Mouse (Mus musculus): ENCODE results near the gene Slc39a13. TPM values are rescaled to one million over a fixed set of nuclear protein-coding genes. Genes with fewer than 3 reads are reported as not detected.
A peak's percentile ranks its signal among the peaks of the same experiment; 100 is the strongest.

Gene Slc39a13
- total and polyA plus RNA-seq, 2 experiments from 2014 or later = 22.7 to 40.3 TPM

DNA sequence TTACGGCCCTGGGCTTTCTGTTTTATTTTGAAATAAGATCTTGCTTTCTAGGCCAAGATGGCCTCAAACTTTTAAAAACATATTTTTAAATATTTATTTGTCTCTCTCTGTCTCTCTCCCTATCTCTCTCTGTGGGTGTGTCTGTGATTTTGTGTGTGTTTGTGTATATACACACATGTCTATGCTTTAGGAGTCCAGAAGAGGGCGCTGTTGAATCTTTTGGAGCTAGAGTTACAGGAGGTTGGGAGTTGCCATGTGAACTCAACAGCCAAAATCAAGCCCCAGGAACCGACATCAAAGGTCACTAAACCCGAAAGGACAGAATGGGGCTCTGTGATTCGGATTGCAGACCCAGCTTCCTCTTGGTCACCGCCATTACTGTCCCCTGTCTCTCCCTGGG is 40.2 kb upstream of the Slc39a13 start:
- no peak for TF ChIP-seq CTCF (IDR thresholded peaks at IDR 0.05)
- no peak for DNase-seq (ENCODE audit: low spot score)
- Histone ChIP-seq H3K36me3 (ENCODE audit: insufficient read depth, low read length) (no peaks in the 10 kb centered on the region), H3K4me1 (ENCODE audit: insufficient read depth, low read length) (0 out of 2 replicates have a peak, but pooled peaks cover 3% of the 10 kb centered on the region), H3K9ac (replicated peaks; ENCODE audit: low read length, poor library complexity, severe bottlenecking) (no peak overlapping the region), H3K27ac (ENCODE audit: low read depth, low read length) (no peak overlapping the region), H3K9me3 (ENCODE audit: low read length) (no peaks in the 10 kb centered on the region), H3K4me3 (ENCODE audit: low read depth, low read length) (no peak overlapping the region), H3K27me3 (ENCODE audit: insufficient read depth, low read length) (no peaks in the 10 kb centered on the region), H3K4me2 (ENCODE audit: low read depth, low read length, poor library complexity, severe bottlenecking) (no peak overlapping the region)
- no peak for ATAC-seq (ENCODE audit: low FRiP score)
- WGBS = 81% methylated on average over 6 of the region's 6 CpGs

DNA sequence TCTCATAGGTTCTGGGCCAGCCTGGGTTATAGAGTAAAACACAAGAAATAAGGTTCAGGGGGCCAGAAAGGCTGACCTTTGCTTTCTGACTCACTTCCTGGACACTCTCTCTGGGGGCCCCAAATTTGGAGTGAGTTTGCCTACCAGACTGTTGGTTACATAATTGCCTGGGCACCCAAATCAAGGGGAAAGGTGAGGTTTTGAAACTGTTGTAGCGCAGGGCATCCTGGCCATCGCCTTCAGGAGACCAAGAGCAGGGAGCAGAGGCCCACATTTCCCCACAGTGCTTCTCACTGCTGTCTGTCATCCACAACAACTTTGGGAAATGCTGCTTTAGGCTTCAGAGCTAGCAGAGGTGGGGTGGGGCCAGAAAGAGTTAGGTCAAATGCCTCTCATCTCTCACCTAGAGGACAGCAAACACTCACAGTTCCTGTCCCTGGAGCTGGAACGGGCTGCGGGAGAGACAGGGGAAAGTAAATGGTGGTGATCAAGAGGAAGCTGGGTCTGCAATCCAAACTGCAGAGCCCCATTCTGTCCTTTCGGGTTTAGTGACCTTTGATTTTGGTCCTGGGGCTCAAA is 39.7 kb upstream of the Slc39a13 start:
- Histone ChIP-seq H3K4me1 (ENCODE audit: insufficient read depth, low read length) (no peaks in the 10 kb centered on the region), H3K4me3 (ENCODE audit: low read depth, low read length) (no peak overlapping the region), H3K27me3 (ENCODE audit: insufficient read depth, low read length) (no peaks in the 10 kb centered on the region), H3K36me3 (ENCODE audit: insufficient read depth, low read length) (no peaks in the 10 kb centered on the region), H3K9me3 (ENCODE audit: low read length) (no peaks in the 10 kb centered on the region), H3K4me2 (ENCODE audit: low read depth, low read length, poor library complexity, severe bottlenecking) (no peak overlapping the region), H3K9ac (replicated peaks; ENCODE audit: low read length, poor library complexity, severe bottlenecking) (no peak overlapping the region), H3K27ac (ENCODE audit: low read depth, low read length) (no peak overlapping the region)
- TF ChIP-seq CTCF (IDR thresholded peaks at IDR 0.05) = no peak
- DNase-seq (ENCODE audit: low spot score) (no peak), ATAC-seq (ENCODE audit: low FRiP score) (no peak)
- 94% methylated on average over 5 of the region's 5 CpGs for WGBS

DNA sequence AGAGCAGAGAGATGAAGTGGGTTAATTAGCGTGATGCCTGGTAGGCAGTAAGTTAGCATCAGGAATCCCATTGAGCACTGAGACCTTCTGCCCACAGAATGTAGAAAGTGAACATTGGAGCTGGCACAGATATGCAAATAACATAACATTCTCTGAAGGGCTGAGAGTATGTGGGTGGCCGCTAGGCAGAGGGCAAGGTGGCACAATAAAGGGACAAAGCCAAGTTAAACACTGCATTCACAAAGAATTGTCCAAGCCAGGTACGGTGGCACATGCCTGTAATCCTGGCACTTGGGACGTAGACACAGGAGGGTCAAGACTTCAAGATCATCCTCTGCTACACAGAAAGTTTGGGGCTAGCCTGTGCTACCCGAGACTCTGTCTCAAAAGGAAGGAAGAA is 39.0 kb upstream of the Slc39a13 start:
- ATAC-seq (ENCODE audit: low FRiP score) = no peak
- Histone ChIP-seq H3K27me3 (ENCODE audit: insufficient read depth, low read length) (no peaks in the 10 kb centered on the region), H3K36me3 (ENCODE audit: insufficient read depth, low read length) (no peaks in the 10 kb centered on the region), H3K4me3 (ENCODE audit: low read depth, low read length) (no peak overlapping the region), H3K4me1 (ENCODE audit: insufficient read depth, low read length) (no peaks in the 10 kb centered on the region), H3K4me2 (ENCODE audit: low read depth, low read length, poor library complexity, severe bottlenecking) (no peak overlapping the region), H3K9ac (replicated peaks; ENCODE audit: low read length, poor library complexity, severe bottlenecking) (no peak overlapping the region), H3K27ac (ENCODE audit: low read depth, low read length) (no peak overlapping the region), H3K9me3 (ENCODE audit: low read length) (no peaks in the 10 kb centered on the region)
- 83% methylated on average over 5 of the region's 5 CpGs for WGBS
- DNase-seq (ENCODE audit: low spot score) = no peak
- no peak for TF ChIP-seq CTCF (IDR thresholded peaks at IDR 0.05)

DNA sequence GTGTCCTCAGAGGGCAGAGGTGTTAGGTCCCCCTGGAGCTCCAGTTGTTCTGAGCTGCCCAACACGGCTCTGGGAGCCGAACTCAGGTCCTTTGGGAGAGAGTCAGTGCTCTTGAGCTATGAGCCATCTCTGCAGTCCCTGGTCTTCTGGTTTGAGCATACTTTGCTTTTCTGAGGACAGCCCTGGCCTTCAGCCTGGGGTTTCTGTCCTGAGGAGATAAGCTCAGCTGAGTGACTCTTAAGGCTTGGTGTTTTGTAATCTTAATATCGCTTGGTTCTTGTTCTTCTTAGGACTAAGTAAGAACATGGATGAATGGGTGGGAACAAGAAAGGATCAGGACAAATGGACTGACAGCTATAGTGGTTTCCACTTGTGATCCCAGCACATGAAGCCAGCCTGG is 37.9 kb upstream of the Slc39a13 start:
- Histone ChIP-seq H3K4me3 (ENCODE audit: low read depth, low read length) (no peak overlapping the region), H3K27ac (ENCODE audit: low read depth, low read length) (no peak overlapping the region), H3K4me1 (ENCODE audit: insufficient read depth, low read length) (no peaks in the 10 kb centered on the region), H3K36me3 (ENCODE audit: insufficient read depth, low read length) (no peaks in the 10 kb centered on the region), H3K9ac (replicated peaks; ENCODE audit: low read length, poor library complexity, severe bottlenecking) (no peak overlapping the region), H3K9me3 (ENCODE audit: low read length) (no peaks in the 10 kb centered on the region), H3K4me2 (ENCODE audit: low read depth, low read length, poor library complexity, severe bottlenecking) (no peak overlapping the region), H3K27me3 (ENCODE audit: insufficient read depth, low read length) (no peaks in the 10 kb centered on the region)
- WGBS = 88% methylated on average over 3 of the region's 3 CpGs
- TF ChIP-seq CTCF (IDR thresholded peaks at IDR 0.05) = no peak
- DNase-seq (ENCODE audit: low spot score) = no peak
- ATAC-seq (ENCODE audit: low FRiP score) = no peak

DNA sequence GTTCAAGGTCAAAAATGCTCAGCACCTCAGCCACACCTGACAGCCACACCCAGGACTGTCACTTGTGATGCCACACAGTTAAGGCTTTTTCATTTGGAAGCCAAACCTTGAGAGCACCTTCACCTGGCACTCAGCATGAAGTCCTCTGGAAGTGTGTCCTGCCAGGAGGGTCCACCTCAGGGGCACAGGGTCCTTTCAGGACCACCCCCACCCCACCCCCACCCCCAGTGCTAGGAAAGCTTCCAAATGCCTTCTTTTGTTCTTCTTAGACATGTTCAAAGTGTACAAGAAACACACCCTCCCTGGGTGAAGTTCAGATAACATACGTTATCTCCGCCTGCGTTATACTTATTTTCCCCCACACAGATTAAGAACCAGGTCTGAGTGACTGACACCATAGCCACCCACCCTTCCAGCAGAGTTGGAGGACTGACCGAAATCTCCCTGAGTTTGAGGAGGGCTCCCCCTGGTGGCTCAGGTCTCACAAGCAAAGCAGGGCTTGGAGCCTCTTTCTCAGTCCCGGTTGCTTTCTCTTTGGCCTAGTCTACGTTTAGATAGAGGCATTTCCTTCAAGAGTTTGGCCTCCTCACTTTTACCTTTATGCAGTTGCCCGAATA is 31.0 kb upstream of the Slc39a13 start:
- DNase-seq (ENCODE audit: low spot score) = peak; percentile 90
- Histone ChIP-seq H3K4me2 (ENCODE audit: low read depth, low read length, poor library complexity, severe bottlenecking) (no peak overlapping the region), H3K27ac (ENCODE audit: low read depth, low read length) (no peak overlapping the region), H3K4me1 (ENCODE audit: insufficient read depth, low read length) (no peaks in the 10 kb centered on the region), H3K36me3 (ENCODE audit: insufficient read depth, low read length) (no peaks in the 10 kb centered on the region), H3K9me3 (ENCODE audit: low read length) (no peaks in the 10 kb centered on the region), H3K4me3 (ENCODE audit: low read depth, low read length) (no peak overlapping the region), H3K9ac (replicated peaks; ENCODE audit: low read length, poor library complexity, severe bottlenecking) (0 out of 2 replicates have a peak overlapping the region, but pooled peaks have one; percentile 8), H3K27me3 (ENCODE audit: insufficient read depth, low read length) (0 out of 2 replicates have a peak, but pooled peaks cover 2% of the 10 kb centered on the region)
- TF ChIP-seq CTCF (IDR thresholded peaks at IDR 0.05) = peak; percentile 96
- 7% methylated on average over 7 of the region's 7 CpGs for WGBS
- peak; percentile 71; the same call in 1 of the 2 replicates for ATAC-seq (ENCODE audit: low FRiP score)

DNA sequence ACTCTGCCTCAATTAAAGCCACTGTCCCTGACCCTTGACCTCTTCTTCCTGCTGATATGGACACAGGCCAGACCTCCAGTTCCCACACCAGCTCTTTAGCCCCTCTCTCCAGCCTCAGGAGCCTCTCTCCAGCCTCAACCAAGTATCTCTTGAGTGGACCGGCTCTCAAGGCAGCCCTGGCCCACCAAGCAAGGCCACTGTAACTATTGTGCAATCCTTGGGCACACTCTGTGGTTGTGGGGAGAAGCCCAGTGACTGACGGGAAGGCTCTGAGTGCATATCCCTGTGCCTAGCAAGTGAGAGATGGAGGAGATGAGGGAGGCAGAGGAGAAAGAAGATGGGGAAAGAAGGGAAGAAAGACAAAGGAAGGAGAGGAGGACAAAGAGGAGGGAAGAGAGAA is 27.9 kb upstream of the Slc39a13 start:
- WGBS = 91% methylated on average over 2 of the region's 2 CpGs
- DNase-seq (ENCODE audit: low spot score) = no peak
- H3K4me2 ChIP-seq (ENCODE audit: low read depth, low read length, poor library complexity, severe bottlenecking) = no peak overlapping the region

More for the DNA sequence above, 27.9 kb upstream of the Slc39a13 start:
- Histone ChIP-seq H3K9me3 (ENCODE audit: low read length) (no peaks in the 10 kb centered on the region), H3K27ac (ENCODE audit: low read depth, low read length) (no peak overlapping the region), H3K4me1 (ENCODE audit: insufficient read depth, low read length) (no peaks in the 10 kb centered on the region), H3K4me3 (ENCODE audit: low read depth, low read length) (no peak overlapping the region), H3K9ac (replicated peaks; ENCODE audit: low read length, poor library complexity, severe bottlenecking) (no peak overlapping the region), H3K27me3 (ENCODE audit: insufficient read depth, low read length) (0 out of 2 replicates have a peak, but pooled peaks cover 3% of the 10 kb centered on the region), H3K36me3 (ENCODE audit: insufficient read depth, low read length) (no peaks in the 10 kb centered on the region)
- TF ChIP-seq CTCF (IDR thresholded peaks at IDR 0.05) = no peak
- ATAC-seq (ENCODE audit: low FRiP score) = no peak
